Mouse (Mus musculus) neural tube, embryonic 11.5 days (tissue): Measurements from ENCODE around the gene Stox2. TPM values are rescaled to one million over a fixed set of nuclear protein-coding genes. Genes with fewer than 3 reads are reported as not detected.

ENCODE experiments used
- ATAC-seq: fragments of 200-750 bp; cut with Nextera tagmentation; 2 replicates; pipeline ENCODE4 v1.8.0; 2017; ENCODE audit warnings: moderate number of reproducible peaks, mild to moderate bottlenecking, moderate TSS enrichment, moderate library complexity; ENCODE audit not compliant: insufficient read depth, low FRiP score, low TSS enrichment
- DNase-seq: peaks from one replicate; pipeline ENCODE4 v3.0.0-alpha.2; 2015; ENCODE audit warnings: low spot score
- H3K27ac ChIP-seq: fragments of 300-500 bp; sonication (generic); 2 replicates; pipeline ENCODE4 v1.5.1; 2014; ENCODE audit warnings: low read depth, mild to moderate bottlenecking, low read length
- H3K27me3 ChIP-seq: fragments of 300-500 bp; sonication (generic); 2 replicates; pipeline ENCODE4 v1.6.1; 2014; ENCODE audit warnings: mild to moderate bottlenecking, low read length, mixed read lengths; ENCODE audit not compliant: control insufficient read depth, insufficient read depth
- H3K36me3 ChIP-seq: fragments of 300-500 bp; sonication (generic); 2 replicates; pipeline ENCODE4 v1.6.1; 2014; ENCODE audit warnings: mild to moderate bottlenecking, low read length, moderate library complexity, mixed read lengths; ENCODE audit not compliant: control insufficient read depth, insufficient read depth
- H3K4me1 ChIP-seq: fragments of 300-500 bp; sonication (generic); 2 replicates; pipeline ENCODE4 v1.6.1; 2014; ENCODE audit warnings: low read length, mixed read lengths; ENCODE audit not compliant: control insufficient read depth, insufficient read depth
- H3K4me2 ChIP-seq: fragments of 300-500 bp; sonication (generic); 2 replicates; pipeline ENCODE4 v1.6.1; 2014; ENCODE audit warnings: low read depth, mild to moderate bottlenecking, moderate library complexity
- H3K4me3 ChIP-seq: fragments of 300-500 bp; sonication (generic); 2 replicates; pipeline ENCODE4 v1.5.1; 2014; ENCODE audit warnings: low read depth, low read length
- H3K9ac ChIP-seq: fragments of 300-500 bp; sonication (generic); 2 replicates; pipeline ENCODE4 v1.6.1; 2014; ENCODE audit warnings: mild to moderate bottlenecking, low read length
- H3K9me3 ChIP-seq: fragments of 300-500 bp; sonication (generic); 2 replicates; pipeline ENCODE4 v1.6.1; 2016; ENCODE audit warnings: low read length; ENCODE audit not compliant: control insufficient read depth
- WGBS: fragments of 180-500 bp; shearing (Covaris S2); extraction: QIAGEN DNeasy Blood & Tissue Kit; methylation state at CpG from one replicate; pipeline ENCODE4 v1.1.7; 2014; 5-methylcytosine and 5-hydroxymethylcytosine counted together
- polyA plus RNA-seq: library from polyadenylated mRNA; unstranded; fragments of >200 nt; fragmentation: Nextera tagmentation; extraction: Ambion mirVana; gene quantifications from 2 replicates; pipeline ENCODE4 v1.2.1, GENCODE M21; 2014

The Stox2 gene
- polyA plus RNA-seq, 1 experiment from 2014 or later, result 27.9 TPM

DNA sequence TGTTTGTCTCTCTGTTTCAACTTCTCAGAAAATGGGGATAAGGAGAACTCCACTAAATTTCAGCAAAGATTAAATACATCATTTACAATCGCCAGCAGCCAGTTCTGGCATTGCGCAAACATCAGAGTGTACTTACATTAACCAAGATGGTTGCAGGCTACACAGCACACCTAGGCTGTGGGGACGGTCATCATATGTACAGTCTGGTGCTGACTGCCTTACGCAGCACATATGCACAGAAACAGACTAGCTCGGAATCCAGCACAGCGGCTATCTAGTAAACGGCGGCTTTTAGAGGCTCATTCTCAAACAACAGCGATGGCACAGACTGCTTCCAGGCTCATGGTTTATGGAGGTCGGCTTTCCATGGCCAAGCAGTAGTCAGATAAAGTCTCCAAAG, 54.3 kb downstream of the Stox2 start:
- Histone ChIP-seq H3K27ac (no peak overlapping the region), H3K4me1 (no peaks in the 10 kb centered on the region), H3K4me2 (no peak overlapping the region), H3K9me3 (no peaks in the 10 kb centered on the region), H3K9ac (no peak overlapping the region), H3K27me3 (no peaks in the 10 kb centered on the region), H3K36me3 (no peaks in the 10 kb centered on the region), H3K4me3 (no peak overlapping the region)
- no peak for ATAC-seq
- no peak for DNase-seq
- WGBS, result 92% methylated on average over 10 of the region's 10 CpGs

DNA sequence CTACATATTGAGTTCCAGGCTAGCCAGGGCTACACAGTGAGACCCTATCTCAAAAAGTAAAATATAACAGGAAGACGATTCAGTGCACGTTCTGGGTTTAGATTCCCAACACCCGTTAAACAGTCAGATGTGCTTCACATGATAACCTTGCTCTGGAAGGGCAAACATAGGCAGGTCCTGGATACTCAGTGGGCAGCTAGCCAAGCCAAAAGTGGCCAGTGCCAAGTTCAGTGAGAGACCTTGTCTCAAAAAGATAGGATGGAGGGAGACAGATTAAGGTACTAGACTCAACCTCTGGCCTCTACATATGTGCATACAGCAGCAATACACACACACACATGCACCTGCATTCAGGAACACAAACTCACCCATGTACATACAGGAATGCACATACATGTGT, 56.7 kb downstream of the Stox2 start:
- Histone ChIP-seq H3K36me3 (no peaks in the 10 kb centered on the region), H3K4me2 (no peak overlapping the region), H3K27ac (no peak overlapping the region), H3K9ac (no peak overlapping the region), H3K27me3 (no peaks in the 10 kb centered on the region), H3K4me1 (no peaks in the 10 kb centered on the region), H3K9me3 (no peaks in the 10 kb centered on the region), H3K4me3 (no peak overlapping the region)
- no peak for DNase-seq
- 93% methylated on average over 3 of the region's 3 CpGs for WGBS
- ATAC-seq, result no peak

DNA sequence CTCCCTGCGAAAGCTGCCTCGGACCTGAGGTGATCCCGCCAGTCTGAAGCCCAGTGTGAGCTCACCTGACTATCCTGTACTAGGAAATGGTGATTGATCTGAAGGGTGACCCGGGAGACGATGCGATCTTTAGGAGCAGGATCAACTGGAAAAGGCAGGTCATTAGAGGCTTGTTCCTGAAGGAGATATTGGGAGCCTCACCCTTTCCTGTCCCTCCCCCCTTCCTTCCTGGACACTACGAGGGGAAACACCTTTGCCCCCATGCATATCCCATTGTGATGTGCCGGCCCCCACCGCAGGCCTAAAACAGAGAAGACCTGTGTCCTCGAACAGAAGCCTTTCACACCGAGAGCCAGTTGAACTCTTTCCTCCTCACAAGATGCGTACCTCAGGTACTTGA, 58.0 kb downstream of the Stox2 start:
- DNase-seq, result no peak
- H3K27ac ChIP-seq, result no peak overlapping the region
- no peak overlapping the region for H3K9ac ChIP-seq

DNA sequence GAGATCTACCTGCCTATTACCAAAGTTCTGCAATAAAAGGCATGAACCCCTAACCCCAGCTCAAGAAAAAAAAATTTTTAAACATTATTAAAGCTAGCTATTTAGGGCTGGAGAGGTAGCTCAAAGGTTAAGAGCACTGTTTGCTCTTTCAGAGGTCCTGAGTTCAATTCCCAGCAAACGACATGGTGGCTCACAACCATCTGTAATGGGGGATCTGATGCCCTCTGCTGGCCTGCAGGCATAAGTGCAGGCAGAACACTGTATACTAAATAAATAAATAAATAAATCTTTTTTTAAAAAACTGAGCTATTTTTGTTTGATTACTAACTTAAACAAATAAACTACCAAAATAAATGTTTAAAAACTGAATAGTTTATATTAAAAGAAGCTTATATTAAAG, 60.4 kb downstream of the Stox2 start:
- H3K36me3 ChIP-seq, result no peaks in the 10 kb centered on the region
- no peak overlapping the region for H3K9ac ChIP-seq
- H3K27me3 ChIP-seq, result no peaks in the 10 kb centered on the region
- no peak overlapping the region for H3K4me2 ChIP-seq
- no peaks in the 10 kb centered on the region for H3K9me3 ChIP-seq
- DNase-seq (no peak), ATAC-seq (no peak)
- no peaks in the 10 kb centered on the region for H3K4me1 ChIP-seq
- no peak overlapping the region for H3K27ac ChIP-seq
- 71% methylated on average over 1 of the region's 1 CpGs for WGBS
- H3K4me3 ChIP-seq, result no peak overlapping the region

More for the DNA sequence above, 58.0 kb downstream of the Stox2 start:
- Histone ChIP-seq H3K4me1 (no peaks in the 10 kb centered on the region), H3K4me2 (no peak overlapping the region), H3K27me3 (no peaks in the 10 kb centered on the region), H3K9me3 (no peaks in the 10 kb centered on the region), H3K4me3 (no peak overlapping the region), H3K36me3 (no peaks in the 10 kb centered on the region)
- 82% methylated on average over 12 of the region's 12 CpGs for WGBS
- ATAC-seq, result no peak

DNA sequence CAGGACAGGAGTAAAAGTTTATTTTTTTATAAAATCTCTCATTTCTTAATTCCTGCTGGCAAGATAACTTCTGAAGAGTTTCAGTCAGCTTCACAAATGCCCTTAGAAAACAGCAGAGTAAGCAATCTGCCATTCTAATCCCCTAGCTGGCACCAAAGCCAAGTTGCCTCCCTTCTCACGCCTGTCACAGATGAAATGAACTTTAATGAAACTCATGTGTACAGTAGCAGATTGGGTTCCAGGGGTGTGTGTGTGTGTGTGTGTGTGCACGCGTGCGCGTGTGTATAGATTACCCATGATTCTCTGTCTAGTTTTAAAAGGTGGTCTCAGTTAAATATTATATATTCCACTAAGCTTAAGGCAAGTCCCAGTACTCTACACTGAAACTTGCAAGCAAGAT, 62.0 kb downstream of the Stox2 start:
- WGBS, result 94% methylated on average over 5 of the region's 5 CpGs
- no peak overlapping the region for H3K9ac ChIP-seq
- no peak overlapping the region for H3K4me2 ChIP-seq
- H3K27ac ChIP-seq, result no peak overlapping the region
- H3K4me1 ChIP-seq, result no peaks in the 10 kb centered on the region
- H3K4me3 ChIP-seq, result no peak overlapping the region
- no peak for DNase-seq
- H3K27me3 ChIP-seq, result no peaks in the 10 kb centered on the region
- H3K9me3 ChIP-seq, result no peaks in the 10 kb centered on the region
- no peak for ATAC-seq
- no peaks in the 10 kb centered on the region for H3K36me3 ChIP-seq

DNA sequence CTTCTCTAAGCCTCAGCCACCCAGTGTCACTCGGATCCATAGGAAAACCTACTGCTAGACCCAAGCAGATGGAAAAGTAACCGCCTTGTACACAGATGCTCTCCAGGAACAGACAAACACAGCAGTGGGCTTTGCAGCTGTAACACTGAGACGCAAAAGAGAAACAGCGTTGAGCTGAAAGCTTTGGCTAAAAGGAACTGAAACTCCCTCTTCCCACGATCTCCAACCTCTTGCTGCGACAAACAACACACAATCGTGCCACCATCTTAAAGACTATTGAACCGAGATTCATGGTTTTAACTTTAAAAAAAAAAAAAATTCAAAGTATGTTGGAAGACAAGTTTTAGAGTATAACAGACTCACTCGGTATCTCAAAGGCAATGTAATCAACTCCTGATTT, 62.5 kb downstream of the Stox2 start:
- DNase-seq (no peak), ATAC-seq (no peak)
- no peak overlapping the region for H3K27ac ChIP-seq
- no peak overlapping the region for H3K4me2 ChIP-seq
- no peaks in the 10 kb centered on the region for H3K4me1 ChIP-seq
- H3K36me3 ChIP-seq, result no peaks in the 10 kb centered on the region
- no peak overlapping the region for H3K9ac ChIP-seq
- H3K9me3 ChIP-seq, result no peaks in the 10 kb centered on the region
- 87% methylated on average over 9 of the region's 9 CpGs for WGBS
- H3K27me3 ChIP-seq, result no peaks in the 10 kb centered on the region
- no peak overlapping the region for H3K4me3 ChIP-seq

DNA sequence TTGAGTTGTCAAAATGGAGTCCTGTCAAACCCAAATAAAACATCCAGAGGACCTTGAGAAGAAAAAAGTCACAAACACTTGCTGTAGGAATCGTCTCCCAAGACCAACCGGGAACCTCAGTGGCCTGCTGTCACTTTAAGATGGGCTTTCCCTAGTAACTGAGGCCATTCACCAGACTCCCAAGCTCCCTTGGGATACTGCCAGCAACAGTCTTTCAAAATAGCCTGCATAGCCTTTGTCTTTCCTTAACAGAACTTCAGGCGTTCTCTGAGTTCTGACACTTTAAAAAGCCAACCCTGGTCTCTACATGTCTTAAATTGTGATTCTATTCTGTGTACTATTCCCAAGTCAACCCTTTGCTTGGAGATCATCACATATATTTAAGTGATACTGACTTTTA, 64.9 kb downstream of the Stox2 start:
- Histone ChIP-seq H3K27me3 (no peaks in the 10 kb centered on the region), H3K27ac (no peak overlapping the region), H3K9ac (no peak overlapping the region), H3K4me3 (no peak overlapping the region), H3K36me3 (no peaks in the 10 kb centered on the region), H3K9me3 (no peaks in the 10 kb centered on the region), H3K4me2 (no peak overlapping the region), H3K4me1 (no peaks in the 10 kb centered on the region)
- ATAC-seq, result no peak
- WGBS, result 65% methylated on average over 3 of the region's 3 CpGs
- DNase-seq, result no peak

DNA sequence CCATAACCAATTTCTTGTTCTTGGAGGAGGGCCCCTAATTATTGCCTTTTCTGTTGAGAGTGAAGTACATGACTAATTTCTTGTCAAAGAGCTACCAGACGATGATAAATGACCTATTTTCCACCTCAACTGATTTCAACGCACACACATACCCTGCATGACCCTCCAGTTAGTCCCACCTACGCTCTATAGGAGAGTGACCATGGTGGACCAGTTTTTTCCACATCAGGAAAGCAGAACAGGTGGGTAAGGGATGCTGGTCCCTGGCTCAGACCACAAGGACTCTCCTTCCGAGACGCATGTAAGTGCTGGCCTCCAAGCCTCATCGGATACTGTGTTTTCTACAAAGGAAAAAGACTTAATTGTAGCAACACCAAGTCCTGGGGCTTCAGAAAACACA, 65.4 kb downstream of the Stox2 start:
- Histone ChIP-seq H3K9me3 (no peaks in the 10 kb centered on the region), H3K27ac (no peak overlapping the region), H3K27me3 (no peaks in the 10 kb centered on the region), H3K4me3 (no peak overlapping the region), H3K4me1 (no peaks in the 10 kb centered on the region), H3K4me2 (no peak overlapping the region), H3K9ac (no peak overlapping the region), H3K36me3 (no peaks in the 10 kb centered on the region)
- DNase-seq, result no peak
- no peak for ATAC-seq
- 66% methylated on average over 6 of the region's 6 CpGs for WGBS

DNA sequence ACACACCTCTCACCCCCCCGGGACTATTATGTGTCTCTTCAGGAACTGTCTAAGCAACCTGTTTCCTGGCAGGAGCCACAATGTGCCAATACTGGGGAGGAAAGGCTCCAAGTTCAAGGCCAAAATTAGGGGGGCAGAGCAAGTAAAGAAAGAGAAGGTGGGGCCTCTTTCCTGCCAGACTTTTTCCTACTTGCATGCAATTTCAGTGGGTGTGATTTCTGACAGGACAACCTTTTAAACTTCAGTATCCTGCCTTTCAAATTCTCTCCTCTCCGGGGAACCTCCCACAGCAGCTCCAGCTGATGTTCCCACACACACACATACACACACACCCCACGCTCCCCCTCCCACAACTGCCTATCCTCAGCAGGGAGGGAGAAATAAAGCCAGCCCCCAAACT, 66.1 kb downstream of the Stox2 start:
- H3K9me3 ChIP-seq, result no peaks in the 10 kb centered on the region
- DNase-seq (no peak), ATAC-seq (no peak)
- H3K4me3 ChIP-seq, result no peak overlapping the region
- no peaks in the 10 kb centered on the region for H3K4me1 ChIP-seq
- no peaks in the 10 kb centered on the region for H3K36me3 ChIP-seq
- no peak overlapping the region for H3K9ac ChIP-seq
- 62% methylated on average over 3 of the region's 3 CpGs for WGBS
- no peak overlapping the region for H3K27ac ChIP-seq
- H3K4me2 ChIP-seq, result no peak overlapping the region
- H3K27me3 ChIP-seq, result no peaks in the 10 kb centered on the region
